Mouse (Mus musculus) lung, embryonic 14.5 days (tissue): ENCODE measurements at regions not wholly inside any gene's neighbourhood (a gene's known extent, or its start where the extent isn't known, plus 50 kb on each side); places are given as distances from the start of the nearest gene placed in this dataset.
A peak's percentile ranks its signal among the peaks of the same experiment; 100 is the strongest.

Experiments used
- ATAC-seq: fragments of 200-750 bp; cut with Nextera tagmentation; 2 replicates; pipeline ENCODE4 v1.8.0; 2017; ENCODE audit warnings: mild to moderate bottlenecking, moderate TSS enrichment, moderate library complexity; ENCODE audit not compliant: insufficient read depth
- DNase-seq: peaks from one replicate; pipeline ENCODE4 v3.0.0-alpha.2; 2015
- H3K27ac ChIP-seq: fragments of 300-500 bp; sonication (generic); 2 replicates; pipeline ENCODE4 v1.5.1; 2014; ENCODE audit warnings: low read depth, mild to moderate bottlenecking, moderate library complexity
- H3K27me3 ChIP-seq: fragments of 300-500 bp; sonication (generic); 2 replicates; pipeline ENCODE4 v1.6.1; 2014; ENCODE audit warnings: low read length, control low read depth; ENCODE audit not compliant: insufficient read depth
- H3K36me3 ChIP-seq: fragments of 300-500 bp; sonication (generic); 2 replicates; pipeline ENCODE4 v1.6.1; 2014; ENCODE audit warnings: control low read depth; ENCODE audit not compliant: insufficient read depth
- H3K4me1 ChIP-seq: fragments of 300-500 bp; sonication (generic); 2 replicates; pipeline ENCODE4 v1.6.1; 2014; ENCODE audit warnings: antibody characterized with exemption, control low read depth; ENCODE audit not compliant: insufficient read depth
- H3K4me2 ChIP-seq: fragments of 300-500 bp; sonication (generic); 2 replicates; pipeline ENCODE4 v1.6.1; 2014; ENCODE audit warnings: mild to moderate bottlenecking
- H3K4me3 ChIP-seq: fragments of 300-500 bp; sonication (generic); 2 replicates; pipeline ENCODE4 v1.5.1; 2014; ENCODE audit warnings: low read depth, low read length
- H3K9ac ChIP-seq: fragments of 300-500 bp; sonication (generic); 2 replicates; pipeline ENCODE4 v1.6.1; 2014
- H3K9me3 ChIP-seq: fragments of 300-500 bp; sonication (generic); 2 replicates; pipeline ENCODE4 v1.6.1; 2016; ENCODE audit warnings: low read depth, low read length, control low read depth
- CTCF ChIP-seq: IDR thresholded peaks from 2 replicates; pipeline ENCODE4 v1.5.1; 2016; ENCODE audit warnings: antibody characterized with exemption, low read depth
- WGBS: fragments of 180-500 bp; shearing (Covaris S2); extraction: QIAGEN DNeasy Blood & Tissue Kit; methylation state at CpG from one replicate; pipeline ENCODE4 v1.1.7; 2014; 5-methylcytosine and 5-hydroxymethylcytosine counted together

GRCm38 (mm10) chr17:79414006-79414405, 59.1 kb upstream of the Cdc42ep3 start:
- Histone ChIP-seq H3K27ac (no peak overlapping the region), H3K27me3 (no peaks in the 10 kb centered on the region), H3K36me3 (no peaks in the 10 kb centered on the region), H3K4me3 (no peak overlapping the region), H3K9me3 (no peaks in the 10 kb centered on the region), H3K9ac (no peak overlapping the region), H3K4me2 (no peak overlapping the region), H3K4me1 (no peaks in the 10 kb centered on the region)
- WGBS = 82% methylated on average over 7 of the region's 7 CpGs
- no peak for ATAC-seq
- no peak for TF ChIP-seq CTCF
- DNase-seq = no peak

GRCm38 (mm10) chr17:79417953-79418352, 63.1 kb upstream of the Cdc42ep3 start:
- no peak for TF ChIP-seq CTCF
- no peak overlapping the region for H3K9ac ChIP-seq
- no peak overlapping the region for H3K27ac ChIP-seq
- DNase-seq = no peak
- no peaks in the 10 kb centered on the region for H3K27me3 ChIP-seq
- H3K4me1 ChIP-seq = no peaks in the 10 kb centered on the region
- no peaks in the 10 kb centered on the region for H3K9me3 ChIP-seq
- no peak overlapping the region for H3K4me3 ChIP-seq
- WGBS = 94% methylated on average over 1 of the region's 1 CpGs
- no peak for ATAC-seq
- H3K4me2 ChIP-seq = no peak overlapping the region
- H3K36me3 ChIP-seq = no peaks in the 10 kb centered on the region

GRCm38 (mm10) chr17:79421618-79422017, 66.7 kb upstream of the Cdc42ep3 start:
- no peak for TF ChIP-seq CTCF
- H3K9ac ChIP-seq = no peak overlapping the region
- 63% methylated on average over 7 of the region's 7 CpGs for WGBS
- no peaks in the 10 kb centered on the region for H3K36me3 ChIP-seq
- no peak overlapping the region for H3K4me3 ChIP-seq
- ATAC-seq = no peak
- DNase-seq = no peak
- no peaks in the 10 kb centered on the region for H3K9me3 ChIP-seq
- no peaks in the 10 kb centered on the region for H3K27me3 ChIP-seq
- no peak overlapping the region for H3K27ac ChIP-seq
- no peaks in the 10 kb centered on the region for H3K4me1 ChIP-seq
- no peak overlapping the region for H3K4me2 ChIP-seq

- no peak for DNase-seq
- no peaks in the 10 kb centered on the region for H3K4me1 ChIP-seq
- H3K4me2 ChIP-seq = no peak overlapping the region
- no peaks in the 10 kb centered on the region for H3K36me3 ChIP-seq
- no peak overlapping the region for H3K4me3 ChIP-seq
- TF ChIP-seq CTCF = no peak
- H3K9me3 ChIP-seq = no peaks in the 10 kb centered on the region
- no peaks in the 10 kb centered on the region for H3K27me3 ChIP-seq
- H3K9ac ChIP-seq = no peak overlapping the region
- no peak overlapping the region for H3K27ac ChIP-seq
- no peak for ATAC-seq
Observed at GRCm38 (mm10) chr17:79439182-79439581, 84.3 kb upstream of the Cdc42ep3 start.

DNA sequence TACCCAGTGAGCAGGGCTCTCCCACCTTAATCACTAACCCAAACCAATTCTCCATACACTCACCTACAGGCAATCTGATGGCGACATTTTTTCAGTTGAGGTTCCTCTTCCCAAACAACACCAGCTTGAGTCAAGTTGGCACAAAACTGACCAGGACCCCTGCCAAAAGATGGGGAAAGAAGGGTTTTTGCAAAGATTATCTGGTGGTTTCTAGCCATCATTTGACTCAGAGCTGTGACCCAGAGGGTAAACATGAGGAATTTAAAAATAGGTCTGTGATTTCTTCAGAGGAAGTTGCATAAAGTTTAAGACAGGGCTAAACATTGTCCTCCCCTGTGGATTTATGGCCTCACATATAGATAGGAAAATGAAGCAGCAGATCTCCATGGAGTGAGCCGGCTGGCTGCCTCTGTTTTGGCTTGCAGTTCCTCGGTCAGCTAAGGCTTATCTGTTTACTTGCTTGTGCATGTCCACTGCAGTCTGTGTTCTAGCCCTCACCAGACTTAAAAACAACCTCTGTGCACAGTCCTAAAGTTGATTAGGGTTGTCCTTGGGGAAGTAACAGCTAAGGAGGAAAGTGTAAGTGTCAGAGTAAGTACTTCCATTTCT, 87.7 kb upstream of the Cdc42ep3 start:
- DNase-seq (peak; percentile 33), ATAC-seq (no peak)
- H3K4me3 ChIP-seq = no peak overlapping the region
- TF ChIP-seq CTCF = no peak
- no peak overlapping the region for H3K27ac ChIP-seq
- no peaks in the 10 kb centered on the region for H3K27me3 ChIP-seq
- no peaks in the 10 kb centered on the region for H3K9me3 ChIP-seq
- H3K4me1 ChIP-seq = no peaks in the 10 kb centered on the region
- no peak overlapping the region for H3K9ac ChIP-seq
- no peak overlapping the region for H3K4me2 ChIP-seq
- WGBS = 60% methylated on average over 3 of the region's 3 CpGs
- H3K36me3 ChIP-seq = no peaks in the 10 kb centered on the region

DNA sequence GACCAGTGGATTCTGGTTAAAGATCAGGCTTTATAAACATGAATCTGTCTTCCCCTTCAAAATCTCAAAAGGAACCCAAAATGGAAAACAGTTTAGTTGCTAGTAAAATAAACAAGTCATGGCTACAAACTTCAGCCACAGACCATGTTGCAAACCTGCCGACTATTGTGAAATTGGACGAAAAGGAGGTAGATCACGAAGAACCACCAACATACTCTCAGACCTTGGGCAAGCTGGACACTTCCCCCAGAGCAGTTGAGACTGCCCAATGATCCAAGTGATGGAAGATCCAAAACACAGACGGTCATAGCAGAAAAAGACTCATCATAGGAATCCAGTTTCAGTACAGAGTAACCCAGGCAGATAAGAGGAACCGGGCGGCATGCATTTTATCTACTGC, 92.3 kb upstream of the Cdc42ep3 start:
- peaks cover 4% of the 10 kb centered on the region; the same call in 1 of the 2 replicates for H3K4me1 ChIP-seq
- no peak overlapping the region for H3K4me3 ChIP-seq
- no peak for TF ChIP-seq CTCF
- ATAC-seq (no peak), DNase-seq (no peak)
- H3K9me3 ChIP-seq = no peaks in the 10 kb centered on the region
- H3K27me3 ChIP-seq = no peaks in the 10 kb centered on the region
- WGBS = 64% methylated on average over 6 of the region's 6 CpGs
- H3K36me3 ChIP-seq = no peaks in the 10 kb centered on the region
- H3K4me2 ChIP-seq = no peak overlapping the region
- H3K9ac ChIP-seq = no peak overlapping the region
- H3K27ac ChIP-seq = no peak overlapping the region

GRCm38 (mm10) chr17:79451141-79451860, 96.4 kb upstream of the Cdc42ep3 start:
- H3K9me3 ChIP-seq = no peaks in the 10 kb centered on the region
- ATAC-seq (peak; percentile 91), DNase-seq (peak; percentile 84)
- H3K9ac ChIP-seq = no peak overlapping the region
- no peak overlapping the region for H3K4me3 ChIP-seq
- peak overlapping the region; percentile 35 for H3K4me2 ChIP-seq
- H3K4me1 ChIP-seq = peaks cover 22% of the 10 kb centered on the region
- no peaks in the 10 kb centered on the region for H3K27me3 ChIP-seq
- H3K27ac ChIP-seq = peak overlapping the region; percentile 52
- H3K36me3 ChIP-seq = no peaks in the 10 kb centered on the region
- 14% methylated on average over 12 of the region's 12 CpGs for WGBS
- no peak for TF ChIP-seq CTCF
